Mouse (Mus musculus) embryonic facial prominence, embryonic 12.5 days (tissue): ENCODE measurements at regions not wholly inside any gene's neighbourhood (a gene's known extent, or its start where the extent isn't known, plus 50 kb on each side); places are given as distances from the start of the nearest gene placed in this dataset.
"Not testable (repeated sequence)": the region's sequence is repeated elsewhere in the genome, so short reads cannot be mapped to it uniquely, and the experiment has no call there.

ENCODE experiments used
- ATAC-seq: fragments of 200-750 bp; cut with Nextera tagmentation; 2 replicates; pipeline ENCODE4 v1.8.0; 2017; ENCODE audit not compliant: insufficient number of reproducible peaks, insufficient read depth, low FRiP score, low TSS enrichment
- H3K27ac ChIP-seq: fragments of 300-500 bp; sonication (generic); 2 replicates; pipeline ENCODE4 v1.5.1; 2016; ENCODE audit warnings: mild to moderate bottlenecking
- H3K27me3 ChIP-seq: fragments of 300-500 bp; sonication (generic); 2 replicates; pipeline ENCODE4 v1.6.1; 2016; ENCODE audit warnings: mild to moderate bottlenecking, moderate library complexity
- H3K36me3 ChIP-seq: fragments of 300-500 bp; sonication (generic); 2 replicates; pipeline ENCODE4 v1.6.1; 2016; ENCODE audit warnings: mild to moderate bottlenecking
- H3K4me1 ChIP-seq: fragments of 300-500 bp; sonication (generic); 2 replicates; pipeline ENCODE4 v1.6.1; 2016
- H3K4me2 ChIP-seq: fragments of 300-500 bp; sonication (generic); replicated peaks from 2 replicates; pipeline ENCODE4 v1.6.1; 2016; ENCODE audit warnings: mild to moderate bottlenecking, moderate library complexity
- H3K4me3 ChIP-seq: fragments of 300-500 bp; sonication (generic); 2 replicates; pipeline ENCODE4 v1.5.1; 2016; ENCODE audit warnings: mild to moderate bottlenecking
- H3K9ac ChIP-seq: fragments of 300-500 bp; sonication (generic); 2 replicates; pipeline ENCODE4 v1.6.1; 2016; ENCODE audit warnings: mild to moderate bottlenecking, moderate library complexity
- H3K9me3 ChIP-seq: fragments of 300-500 bp; sonication (generic); 2 replicates; pipeline ENCODE4 v1.6.1; 2016; ENCODE audit warnings: mild to moderate bottlenecking, moderate library complexity
- WGBS: fragments of 180-500 bp; shearing (Covaris S2); methylation state at CpG from one replicate; pipeline ENCODE4 v1.1.7; 2016; 5-methylcytosine and 5-hydroxymethylcytosine counted together

DNA sequence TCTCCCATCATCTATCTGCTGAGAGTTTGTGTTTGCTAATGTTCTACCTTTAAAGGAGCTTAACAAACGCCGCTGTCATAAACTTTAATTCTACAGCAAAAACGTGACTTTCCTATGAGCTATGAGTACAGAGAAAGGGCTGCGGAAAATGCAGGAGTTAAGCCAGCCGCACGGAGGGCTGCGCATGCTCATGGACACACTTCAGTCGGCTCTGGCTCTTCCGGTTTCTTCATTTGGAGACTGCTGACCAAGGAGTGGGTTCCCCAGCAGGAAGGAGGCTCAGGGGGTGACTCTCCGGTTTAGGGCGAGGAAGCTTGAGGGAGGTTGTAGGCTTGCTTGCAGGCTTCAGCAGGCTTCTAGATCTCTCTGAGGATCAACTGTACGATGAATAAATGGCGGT, 59.3 kb downstream of the Sox2 start:
- no peaks in the 10 kb centered on the region for H3K36me3 ChIP-seq
- 89% methylated on average over 13 of the region's 13 CpGs for WGBS
- no peak for ATAC-seq

DNA sequence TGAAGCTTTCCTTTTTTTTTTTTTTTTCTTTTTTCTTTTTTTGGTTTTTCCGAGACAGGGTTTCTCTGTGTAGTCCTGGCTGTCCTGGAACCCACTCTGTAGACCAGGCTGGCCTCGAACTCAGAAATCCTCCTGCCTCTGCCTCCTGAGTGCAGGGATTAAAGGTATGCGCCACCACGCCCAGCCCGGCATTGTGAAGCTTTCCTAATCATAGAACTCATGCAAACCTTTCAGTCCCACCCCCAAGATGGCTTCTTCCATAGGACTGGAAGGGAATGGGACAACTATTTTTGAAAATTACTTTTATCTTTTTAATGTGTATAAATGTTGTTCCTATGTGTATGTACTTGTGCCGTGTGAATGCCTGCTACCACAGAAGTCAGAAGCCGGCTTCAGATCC, 61.9 kb downstream of the Sox2 start:
- H3K9me3 ChIP-seq, ATAC-seq, H3K4me1 ChIP-seq, H3K27me3 ChIP-seq, H3K9ac ChIP-seq, H3K4me3 ChIP-seq, H3K27ac ChIP-seq, H3K4me2 ChIP-seq, H3K36me3 ChIP-seq: not testable (repeated sequence)
- WGBS = 87% methylated on average over 7 of the region's 7 CpGs

More for the DNA sequence above, 59.3 kb downstream of the Sox2 start:
- no peak overlapping the region for H3K9ac ChIP-seq
- H3K9me3 ChIP-seq = no peaks in the 10 kb centered on the region
- no peak overlapping the region for H3K27ac ChIP-seq
- H3K4me1 ChIP-seq = no peaks in the 10 kb centered on the region
- H3K4me3 ChIP-seq = no peak overlapping the region
- H3K4me2 ChIP-seq = no peak overlapping the region
- no peaks in the 10 kb centered on the region for H3K27me3 ChIP-seq

- Histone ChIP-seq H3K4me3 (no peak overlapping the region), H3K4me2 (no peak overlapping the region), H3K27ac (no peak overlapping the region), H3K36me3 (no peaks in the 10 kb centered on the region), H3K4me1 (no peaks in the 10 kb centered on the region), H3K27me3 (no peaks in the 10 kb centered on the region), H3K9ac (no peak overlapping the region), H3K9me3 (no peaks in the 10 kb centered on the region)
- WGBS = 34% methylated on average over 7 of the region's 7 CpGs
- no peak for ATAC-seq
Observed at GRCm38 (mm10) chr3:34722506-34722905, 72.3 kb downstream of the Sox2 start.

GRCm38 (mm10) chr3:34726955-34727354, 76.8 kb downstream of the Sox2 start:
- Histone ChIP-seq H3K27me3 (no peaks in the 10 kb centered on the region), H3K9ac (no peak overlapping the region), H3K4me1 (no peaks in the 10 kb centered on the region), H3K4me3 (no peak overlapping the region), H3K4me2 (no peak overlapping the region), H3K9me3 (no peaks in the 10 kb centered on the region), H3K27ac (no peak overlapping the region), H3K36me3 (no peaks in the 10 kb centered on the region)
- ATAC-seq = no peak
- WGBS = 70% methylated on average over 12 of the region's 12 CpGs

DNA sequence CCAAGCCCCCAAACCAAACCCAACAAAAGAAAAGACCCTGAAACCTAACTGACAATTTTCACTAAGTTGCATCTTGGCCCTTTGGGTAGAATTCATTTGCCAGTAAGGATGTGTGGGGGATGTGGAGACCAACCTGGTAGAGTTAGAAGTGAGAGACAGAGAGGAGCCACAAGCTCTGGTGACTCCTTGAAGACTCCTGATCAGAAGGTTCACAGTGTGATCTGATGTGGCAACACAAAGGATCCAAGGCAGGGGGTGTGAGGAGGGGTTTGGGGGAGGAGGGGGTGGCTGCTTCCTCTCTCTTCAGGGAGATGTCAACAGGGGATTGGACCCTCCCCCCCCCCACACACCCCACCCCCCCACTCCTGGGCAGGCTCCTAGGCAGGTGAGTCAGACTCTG, 78.1 kb downstream of the Sox2 start:
- Histone ChIP-seq H3K4me1 (no peaks in the 10 kb centered on the region), H3K27me3 (no peaks in the 10 kb centered on the region), H3K36me3 (no peaks in the 10 kb centered on the region), H3K9ac (no peak overlapping the region), H3K4me3 (no peak overlapping the region), H3K4me2 (no peak overlapping the region), H3K9me3 (no peaks in the 10 kb centered on the region), H3K27ac (no peak overlapping the region)
- no peak for ATAC-seq

- H3K27me3 ChIP-seq = no peaks in the 10 kb centered on the region
- H3K4me1 ChIP-seq = no peaks in the 10 kb centered on the region
- H3K9ac ChIP-seq = no peak overlapping the region
- ATAC-seq = no peak
- H3K36me3 ChIP-seq = no peaks in the 10 kb centered on the region
- 81% methylated on average over 5 of the region's 5 CpGs for WGBS
- H3K27ac ChIP-seq = no peak overlapping the region
- H3K9me3 ChIP-seq = no peaks in the 10 kb centered on the region
- H3K4me3 ChIP-seq = no peak overlapping the region
- no peak overlapping the region for H3K4me2 ChIP-seq
Observed at GRCm38 (mm10) chr3:34734966-34735365, 84.8 kb downstream of the Sox2 start.

DNA sequence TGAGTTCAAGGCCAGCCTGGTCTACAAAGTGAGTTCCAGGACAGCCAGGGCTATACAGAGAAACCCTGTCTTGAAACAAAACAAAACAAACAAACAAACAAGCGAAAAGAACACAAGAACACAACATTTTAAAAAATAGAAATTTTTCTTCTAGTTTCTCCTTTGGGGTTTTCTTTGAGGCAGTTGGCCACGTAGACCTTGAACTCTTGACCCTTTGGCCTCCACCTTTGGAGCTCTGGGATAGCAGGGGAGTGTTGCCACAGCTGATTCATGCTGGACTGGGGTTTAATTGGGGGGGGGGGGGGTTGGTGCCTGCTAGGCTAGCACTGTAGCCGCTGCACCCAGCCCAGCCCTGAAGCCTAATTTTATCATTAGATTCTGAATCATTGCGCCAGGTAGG, 87.8 kb downstream of the Sox2 start:
- H3K27ac ChIP-seq = no peak overlapping the region
- no peak overlapping the region for H3K4me2 ChIP-seq
- no peak for ATAC-seq
- no peak overlapping the region for H3K4me3 ChIP-seq
- H3K9ac ChIP-seq = no peak overlapping the region
- H3K9me3 ChIP-seq = no peaks in the 10 kb centered on the region
- no peaks in the 10 kb centered on the region for H3K36me3 ChIP-seq
- no peaks in the 10 kb centered on the region for H3K27me3 ChIP-seq
- no peaks in the 10 kb centered on the region for H3K4me1 ChIP-seq
- WGBS = 79% methylated on average over 4 of the region's 4 CpGs

DNA sequence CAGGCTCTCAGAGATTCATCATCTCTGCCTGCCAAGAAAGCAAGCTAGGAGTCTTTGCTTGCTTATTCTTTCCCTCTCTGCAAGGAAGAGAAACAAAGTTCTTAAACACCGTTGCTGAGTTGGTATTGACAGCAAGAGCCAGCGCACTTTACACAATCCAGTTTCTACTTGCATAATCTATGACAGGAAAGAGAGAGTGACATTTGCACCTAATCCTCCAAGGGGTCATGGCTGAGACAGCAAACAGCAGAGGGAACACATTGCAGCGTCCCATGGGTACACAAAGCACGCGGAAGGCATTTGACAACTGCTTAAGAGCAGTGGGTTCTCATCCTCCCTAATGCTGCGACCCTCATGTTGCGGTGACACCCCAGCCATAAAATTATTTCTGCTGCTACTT, 88.7 kb downstream of the Sox2 start:
- H3K4me1 ChIP-seq = no peaks in the 10 kb centered on the region
- ATAC-seq = no peak
- H3K36me3 ChIP-seq = no peaks in the 10 kb centered on the region
- no peak overlapping the region for H3K4me3 ChIP-seq
- H3K27ac ChIP-seq = no peak overlapping the region
- H3K9ac ChIP-seq = no peak overlapping the region
- H3K4me2 ChIP-seq = no peak overlapping the region
- WGBS = 62% methylated on average over 7 of the region's 7 CpGs
- no peaks in the 10 kb centered on the region for H3K9me3 ChIP-seq
- H3K27me3 ChIP-seq = no peaks in the 10 kb centered on the region

DNA sequence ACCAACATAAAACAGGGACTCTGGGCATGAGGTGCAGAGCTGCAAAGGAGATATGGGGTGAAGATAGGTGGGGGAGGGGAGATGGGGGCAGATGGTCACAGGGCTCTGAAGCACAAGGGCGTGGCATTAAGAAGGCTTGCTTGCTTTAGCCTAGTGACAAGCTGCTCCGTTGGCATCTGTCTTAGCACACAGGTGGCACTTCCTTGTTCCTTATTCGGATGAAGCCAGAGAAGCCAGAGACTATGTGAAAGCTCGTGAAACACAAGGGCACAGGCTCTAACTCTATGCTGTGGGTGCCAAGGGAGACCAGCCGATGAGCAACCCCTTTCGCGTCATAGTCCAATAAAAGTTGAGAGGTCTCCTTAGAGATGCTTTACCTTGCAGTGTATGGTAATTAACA, 89.5 kb downstream of the Sox2 start:
- Histone ChIP-seq H3K9ac (no peak overlapping the region), H3K9me3 (no peaks in the 10 kb centered on the region), H3K27ac (no peak overlapping the region), H3K27me3 (no peaks in the 10 kb centered on the region), H3K36me3 (no peaks in the 10 kb centered on the region), H3K4me1 (no peaks in the 10 kb centered on the region), H3K4me2 (no peak overlapping the region), H3K4me3 (no peak overlapping the region)
- WGBS = 89% methylated on average over 7 of the region's 7 CpGs
- ATAC-seq = no peak

- no peak for ATAC-seq
Observed at GRCm38 (mm10) chr3:34740110-34740509, 89.9 kb downstream of the Sox2 start.

DNA sequence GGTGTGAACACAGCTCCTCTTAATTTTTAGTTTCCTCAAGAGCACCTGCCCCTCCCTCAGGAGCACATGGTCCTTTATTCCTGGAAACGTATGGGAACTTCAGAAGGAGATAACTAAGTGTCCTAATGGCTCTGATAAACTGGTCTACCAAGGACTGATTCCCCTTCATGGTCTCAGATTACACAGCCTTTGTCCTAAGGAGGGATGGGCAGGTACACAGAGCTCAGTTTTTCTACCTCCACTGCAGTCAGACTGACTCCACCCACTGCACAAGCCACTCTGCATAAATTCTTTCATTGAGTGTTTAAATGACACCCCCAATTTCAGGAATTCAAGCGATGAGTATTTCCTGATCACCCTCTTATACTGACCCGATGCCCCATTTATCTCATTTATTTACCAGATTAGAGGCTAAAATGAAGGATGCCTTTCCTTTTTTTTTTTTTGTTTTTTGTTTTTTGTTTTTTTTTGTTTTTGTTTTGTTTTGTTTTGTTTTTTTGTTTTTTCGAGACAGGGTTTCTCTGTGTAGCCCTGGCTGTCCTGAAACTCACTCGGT, 95.1 kb downstream of the Sox2 start:
- WGBS = 74% methylated on average over 5 of the region's 5 CpGs
- no peak for ATAC-seq
- no peaks in the 10 kb centered on the region for H3K27me3 ChIP-seq

More at GRCm38 (mm10) chr3:34740110-34740509, 89.9 kb downstream of the Sox2 start:
- 93% methylated on average over 9 of the region's 9 CpGs for WGBS
- no peaks in the 10 kb centered on the region for H3K9me3 ChIP-seq
- no peaks in the 10 kb centered on the region for H3K4me1 ChIP-seq
- H3K4me2 ChIP-seq = no peak overlapping the region
- no peak overlapping the region for H3K4me3 ChIP-seq
- H3K27ac ChIP-seq = no peak overlapping the region
- H3K27me3 ChIP-seq = no peaks in the 10 kb centered on the region
- no peaks in the 10 kb centered on the region for H3K36me3 ChIP-seq
- H3K9ac ChIP-seq = no peak overlapping the region

DNA sequence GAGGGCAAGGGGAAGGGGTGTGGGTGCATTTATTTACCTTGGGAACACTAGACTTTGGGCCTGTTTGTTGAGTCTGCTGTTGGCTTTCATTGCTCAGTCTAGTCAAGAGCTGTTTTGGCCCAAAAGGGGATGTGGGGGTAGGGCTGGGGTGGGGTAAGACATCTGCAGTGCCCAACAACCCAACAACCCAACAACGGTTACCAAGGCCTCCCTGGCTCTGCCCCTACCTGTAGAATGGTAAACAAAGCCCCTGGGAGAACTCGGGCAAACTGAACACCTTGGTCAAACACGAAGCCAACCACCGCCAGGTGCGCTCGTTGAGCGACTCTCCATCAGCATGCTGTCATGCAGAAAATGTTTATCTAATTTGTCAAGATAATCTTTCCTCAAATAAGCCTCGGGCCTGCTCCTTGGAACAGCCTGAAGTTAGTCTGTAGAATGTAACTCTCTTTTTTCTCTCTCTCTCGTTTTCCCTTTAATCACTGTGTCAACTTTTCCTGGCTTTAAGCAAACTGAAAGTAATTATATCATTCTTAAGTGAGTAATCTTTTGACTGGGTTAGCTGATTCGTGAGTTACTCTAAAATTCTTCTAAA, 97.4 kb downstream of the Sox2 start:
- Histone ChIP-seq H3K9me3 (no peaks in the 10 kb centered on the region), H3K4me2 (no peak overlapping the region), H3K4me1 (no peaks in the 10 kb centered on the region), H3K27ac (no peak overlapping the region), H3K9ac (no peak overlapping the region), H3K4me3 (no peak overlapping the region), H3K36me3 (no peaks in the 10 kb centered on the region), H3K27me3 (no peaks in the 10 kb centered on the region)
- no peak for ATAC-seq
- 62% methylated on average over 10 of the region's 10 CpGs for WGBS

More for the DNA sequence above, 95.1 kb downstream of the Sox2 start:
- Histone ChIP-seq H3K9me3 (no peaks in the 10 kb centered on the region), H3K4me1 (no peaks in the 10 kb centered on the region), H3K9ac (no peak overlapping the region), H3K27ac (no peak overlapping the region), H3K36me3 (no peaks in the 10 kb centered on the region), H3K4me2 (no peak overlapping the region), H3K4me3 (no peak overlapping the region)

DNA sequence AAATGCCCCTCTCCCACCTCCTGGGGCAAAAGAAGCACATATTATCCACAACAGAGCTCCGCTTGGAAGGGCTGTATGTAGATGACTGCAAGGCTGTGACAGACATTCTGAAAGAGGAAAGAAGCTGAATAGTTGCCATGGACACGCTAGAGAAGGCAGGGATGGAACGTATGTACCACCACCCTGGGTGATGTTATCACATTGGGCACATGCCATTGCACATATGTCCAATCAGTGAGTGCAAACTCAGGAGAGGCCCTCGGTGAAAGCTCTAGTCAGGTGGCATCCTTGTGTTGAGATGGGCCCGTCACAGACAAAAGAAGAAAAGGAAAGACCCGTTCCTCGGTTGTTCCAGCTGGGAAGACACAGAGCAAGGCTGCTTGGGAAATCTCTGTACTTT, 99.8 kb downstream of the Sox2 start:
- Histone ChIP-seq H3K36me3 (no peaks in the 10 kb centered on the region), H3K9ac (no peak overlapping the region), H3K4me1 (no peaks in the 10 kb centered on the region), H3K27me3 (no peaks in the 10 kb centered on the region), H3K4me2 (no peak overlapping the region), H3K27ac (no peak overlapping the region), H3K9me3 (no peaks in the 10 kb centered on the region), H3K4me3 (no peak overlapping the region)
- WGBS = 82% methylated on average over 7 of the region's 7 CpGs
- no peak for ATAC-seq
